Mouse (Mus musculus): ENCODE data around the gene Ankrd24.

GRCm38 (mm10) chr10:81599630-81600029 is 28.7 kb upstream of the Ankrd24 start:
- no peak for TF ChIP-seq POLR2A (IDR thresholded peaks at IDR 0.05; ENCODE audit: borderline replicate concordance, insufficient read depth, low read length)
- no peak for TF ChIP-seq CTCF (IDR thresholded peaks at IDR 0.05; ENCODE audit: borderline replicate concordance, insufficient read depth, low read depth, low read length)

Measured in cerebellum, adult 2 months (tissue).